Mouse (Mus musculus) CH12F3 (cell line): Measurements from ENCODE around the gene Vmn1r177.
"Not testable (repeated sequence)": the region's sequence is repeated elsewhere in the genome, so short reads cannot be mapped to it uniquely, and the experiment has no call there.

Experiments
- in situ Hi-C: fragments of 300-500 bp; cut with MboI; formaldehyde crosslinking; loops from 2 replicates; pipeline ENCODE4 v1.14.3; 2020; ENCODE audit warnings: low sequenced_read_pairs

Vmn1r177 gene

GRCm38 (mm10) chr7:23866349-23866748 lies at the start of gene Vmn1r177:
TSS of gene Vmn1r177 (minus strand) at chr7:23866449.
- in situ Hi-C loops = not testable (repeated sequence)

GRCm38 (mm10) chr7:23891709-23892108 lies 25.5 kb upstream of the Vmn1r177 start, which contains the start of gene Vmn1r178:
TSS of gene Vmn1r178 (plus strand) at chr7:23892009.
- in situ Hi-C loops = no loop called here

GRCm38 (mm10) chr7:23876918-23877317 lies 10.7 kb upstream of the Vmn1r177 start:
- in situ Hi-C loops = not testable (repeated sequence)

GRCm38 (mm10) chr7:23837272-23837671 lies 29.0 kb downstream of the Vmn1r177 start, which contains the start of gene Vmn1r176:
TSS of gene Vmn1r176 (minus strand) at chr7:23837372.
- in situ Hi-C loops = not testable (repeated sequence)
